Mouse (Mus musculus): ENCODE measurements around the gene Thada.

The Thada gene

DNA sequence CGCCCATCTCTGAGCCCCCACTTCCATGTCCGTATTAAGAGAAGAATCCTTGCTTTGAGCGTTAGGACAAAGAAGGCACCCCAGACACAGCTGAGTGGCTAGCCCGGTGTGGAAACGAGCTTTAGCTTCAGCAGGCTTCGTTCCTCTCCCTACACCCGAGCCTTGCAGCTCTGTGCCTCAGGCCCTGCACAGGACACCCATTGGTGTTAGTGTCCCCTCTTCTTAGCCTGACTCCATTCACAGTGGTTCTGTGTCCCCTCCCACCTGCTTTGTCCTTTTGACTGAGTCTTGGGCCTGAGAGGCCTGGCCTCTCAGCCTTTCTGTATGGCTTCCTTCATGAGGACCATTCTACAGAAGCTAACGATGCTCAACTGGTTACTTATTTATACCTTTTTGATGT is 315.7 kb downstream of the Thada start:
- in situ Hi-C loops (cut with MboI; ENCODE audit: low pct_unique_long_range_greater_than_20kb in 1 of 2, low sequenced_read_pairs in 2 of 2, unreplicated experiment in 1 of 2): no loop called here

DNA sequence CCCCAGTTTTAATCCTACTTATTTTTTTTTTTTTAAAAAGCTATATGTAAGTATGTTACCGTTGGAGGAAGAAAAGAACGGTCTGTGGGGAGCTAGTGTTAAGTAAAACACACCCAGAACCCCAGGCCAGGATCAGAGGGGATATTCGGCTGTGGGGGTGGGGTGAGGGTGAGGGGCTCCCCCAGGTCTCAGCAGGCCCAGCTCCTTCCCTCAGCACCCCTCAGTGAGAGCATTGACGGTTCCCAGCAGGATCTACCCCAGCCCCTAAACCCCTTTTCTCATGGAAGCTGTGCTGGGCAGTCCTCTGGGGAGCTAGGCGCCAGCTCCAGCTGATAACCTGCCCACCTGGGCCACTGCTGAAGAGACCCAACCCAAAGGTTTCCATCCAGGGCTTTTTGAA is 316.4 kb downstream of the Thada start:
- in situ Hi-C loops (cut with MboI; ENCODE audit: low pct_unique_long_range_greater_than_20kb in 1 of 2, low sequenced_read_pairs in 2 of 2, unreplicated experiment in 1 of 2): no loop called here

DNA sequence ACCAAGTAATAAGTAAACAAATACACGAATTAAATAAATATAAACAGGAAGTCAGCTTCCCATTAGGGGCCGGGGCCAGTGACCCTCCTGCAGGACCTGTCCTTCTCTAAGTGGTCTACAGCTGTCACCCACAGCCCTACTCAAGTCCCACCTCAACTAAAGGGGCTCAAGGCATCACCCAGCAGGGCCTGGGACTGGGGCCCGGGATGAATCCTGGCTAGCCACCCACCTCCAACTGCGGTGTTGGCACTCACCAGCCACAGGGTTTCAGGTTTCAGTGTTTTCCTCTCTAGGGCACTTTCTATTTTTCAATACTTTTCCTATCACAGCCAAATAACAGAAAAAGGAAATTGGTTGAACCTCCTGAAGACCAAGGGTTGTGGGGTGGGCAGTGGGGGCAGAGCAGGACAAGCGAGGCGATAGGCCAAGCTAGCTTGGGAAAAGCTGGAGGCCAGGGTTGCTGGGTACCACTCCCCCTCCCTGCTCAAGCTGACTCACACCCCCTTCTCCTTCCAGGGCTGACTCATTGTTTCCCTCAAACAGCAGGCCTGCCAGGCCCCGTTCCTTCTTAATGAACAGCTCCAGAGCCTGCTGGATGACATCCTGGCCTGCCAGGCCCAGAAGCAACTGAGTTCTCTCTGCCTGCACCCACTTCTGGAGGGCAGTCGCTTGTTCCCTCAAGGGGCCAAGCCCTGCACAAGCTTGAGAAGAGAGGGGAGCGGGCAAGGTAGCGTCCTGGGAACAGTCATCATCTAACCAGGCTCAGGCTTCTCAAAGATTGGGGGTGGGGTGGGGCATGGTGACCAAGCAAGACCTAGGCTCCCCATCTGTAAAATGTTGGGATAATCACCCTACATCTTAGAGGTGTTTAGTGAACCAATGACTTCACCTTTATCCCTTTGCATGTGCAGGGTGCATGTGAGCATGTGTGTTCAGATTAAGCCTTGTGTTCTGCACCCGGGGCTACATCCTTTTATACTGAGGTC is 317.2 kb downstream of the Thada start:
- in situ Hi-C loops (cut with MboI; ENCODE audit: low pct_unique_long_range_greater_than_20kb in 1 of 2, low sequenced_read_pairs in 2 of 2, unreplicated experiment in 1 of 2): no loop called here

DNA sequence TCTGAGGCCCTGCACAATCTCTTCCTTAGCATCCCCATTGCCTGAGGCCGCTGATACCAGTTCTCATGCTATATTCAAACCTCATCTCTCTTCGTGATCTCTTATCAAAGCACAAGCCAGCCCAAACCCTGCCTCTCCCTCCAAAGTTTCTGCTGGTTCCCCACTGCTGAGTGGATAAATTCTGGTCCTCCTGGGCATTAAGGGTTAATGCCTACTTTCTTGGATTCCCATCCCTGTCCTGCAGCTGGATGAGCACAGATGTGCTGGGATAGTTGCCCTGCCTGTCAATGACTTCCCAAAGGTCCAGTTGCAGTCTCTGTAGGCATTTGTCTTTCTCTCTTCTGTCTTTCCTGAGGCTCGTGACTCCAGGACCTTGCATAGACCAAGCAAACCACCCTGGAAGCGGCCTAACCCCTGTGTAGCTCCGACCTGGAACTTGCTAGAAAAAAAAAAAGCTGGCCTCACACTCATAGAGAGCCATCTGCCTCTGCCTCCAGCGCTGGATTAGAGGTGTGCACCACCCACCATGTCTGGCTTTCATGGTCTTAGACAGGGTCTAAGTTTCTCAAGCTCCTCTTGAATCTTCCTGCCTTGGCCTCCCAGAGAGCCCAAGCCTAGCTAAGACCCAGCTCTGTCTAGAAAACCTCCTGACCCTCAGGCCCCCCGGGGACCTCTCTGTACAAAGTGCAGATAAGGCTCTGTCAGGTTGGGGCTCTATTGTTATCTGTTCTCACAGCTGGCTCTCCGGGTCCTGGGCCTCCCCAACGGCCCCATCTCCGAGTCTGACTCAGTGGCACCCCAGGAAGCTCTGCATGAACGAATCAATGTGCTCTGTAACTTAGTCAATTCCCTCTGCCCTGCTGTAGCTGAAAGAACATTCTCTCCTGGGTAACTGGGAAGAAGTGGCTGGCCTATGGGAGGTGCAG is 318.6 kb downstream of the Thada start:
- in situ Hi-C loops (cut with MboI; ENCODE audit: low pct_unique_long_range_greater_than_20kb in 1 of 2, low sequenced_read_pairs in 2 of 2, unreplicated experiment in 1 of 2): no loop called here

DNA sequence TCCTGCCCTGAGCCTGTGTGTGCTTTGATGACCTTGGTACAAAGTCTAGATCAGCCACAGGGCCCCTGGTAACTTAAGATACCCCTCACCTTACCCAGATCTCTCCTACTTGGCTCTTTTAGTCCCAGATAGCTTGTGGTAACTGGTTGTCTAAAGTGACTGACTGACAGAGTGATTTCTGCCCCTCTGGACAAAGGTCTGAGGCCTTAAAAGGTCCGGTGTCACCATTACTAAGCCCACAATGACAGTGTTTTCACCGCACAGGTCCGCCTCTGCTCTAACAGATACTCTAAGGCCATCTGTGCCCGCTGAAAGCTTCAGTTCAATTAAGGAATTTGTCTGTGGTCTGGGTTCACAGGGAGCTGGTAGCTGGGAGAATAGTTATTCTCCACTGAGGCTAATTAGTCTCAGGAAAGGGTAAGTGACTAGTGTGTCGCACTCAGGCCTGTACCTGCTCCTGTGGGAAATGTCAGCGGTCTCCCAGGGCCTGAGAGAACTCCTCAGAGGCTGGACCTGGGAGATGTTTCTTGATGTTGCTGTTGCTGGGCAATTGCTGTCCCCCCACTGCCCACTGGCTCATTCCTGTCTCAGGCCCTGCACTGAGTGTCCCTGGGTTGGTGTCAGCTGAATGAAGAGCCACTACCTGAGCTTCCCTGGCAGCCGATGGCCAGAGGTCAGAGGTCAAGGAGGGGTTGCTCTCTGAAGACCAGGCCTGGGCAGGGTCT is 319.4 kb downstream of the Thada start:
- in situ Hi-C loops (cut with MboI; ENCODE audit: low pct_unique_long_range_greater_than_20kb in 1 of 2, low sequenced_read_pairs in 2 of 2, unreplicated experiment in 1 of 2): no loop called here

DNA sequence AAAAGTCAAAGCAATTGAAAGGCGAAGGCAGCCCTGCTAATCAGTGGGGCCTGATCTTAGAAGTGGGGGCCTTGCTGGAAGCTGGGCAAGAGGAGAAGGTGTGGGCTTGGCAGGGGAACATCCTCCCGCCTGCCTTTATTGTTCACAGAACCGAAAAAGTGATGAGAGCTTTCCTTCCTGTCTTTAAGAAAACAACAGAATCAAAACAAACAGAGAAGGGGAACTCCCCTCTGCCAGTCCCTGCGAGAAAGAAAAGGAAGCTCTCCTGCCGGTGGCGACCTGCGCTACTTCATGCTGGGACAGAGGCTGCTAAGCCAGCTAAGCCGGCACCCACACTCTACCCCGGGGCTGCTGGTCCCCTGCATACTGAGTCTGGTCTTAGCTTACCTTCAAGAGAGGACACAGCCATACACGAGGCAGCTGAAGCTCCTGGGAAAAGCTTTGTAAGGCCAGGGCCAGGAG is 320.1 kb downstream of the Thada start:
- in situ Hi-C loops (cut with MboI; ENCODE audit: low pct_unique_long_range_greater_than_20kb in 1 of 2, low sequenced_read_pairs in 2 of 2, unreplicated experiment in 1 of 2): no loop called here

DNA sequence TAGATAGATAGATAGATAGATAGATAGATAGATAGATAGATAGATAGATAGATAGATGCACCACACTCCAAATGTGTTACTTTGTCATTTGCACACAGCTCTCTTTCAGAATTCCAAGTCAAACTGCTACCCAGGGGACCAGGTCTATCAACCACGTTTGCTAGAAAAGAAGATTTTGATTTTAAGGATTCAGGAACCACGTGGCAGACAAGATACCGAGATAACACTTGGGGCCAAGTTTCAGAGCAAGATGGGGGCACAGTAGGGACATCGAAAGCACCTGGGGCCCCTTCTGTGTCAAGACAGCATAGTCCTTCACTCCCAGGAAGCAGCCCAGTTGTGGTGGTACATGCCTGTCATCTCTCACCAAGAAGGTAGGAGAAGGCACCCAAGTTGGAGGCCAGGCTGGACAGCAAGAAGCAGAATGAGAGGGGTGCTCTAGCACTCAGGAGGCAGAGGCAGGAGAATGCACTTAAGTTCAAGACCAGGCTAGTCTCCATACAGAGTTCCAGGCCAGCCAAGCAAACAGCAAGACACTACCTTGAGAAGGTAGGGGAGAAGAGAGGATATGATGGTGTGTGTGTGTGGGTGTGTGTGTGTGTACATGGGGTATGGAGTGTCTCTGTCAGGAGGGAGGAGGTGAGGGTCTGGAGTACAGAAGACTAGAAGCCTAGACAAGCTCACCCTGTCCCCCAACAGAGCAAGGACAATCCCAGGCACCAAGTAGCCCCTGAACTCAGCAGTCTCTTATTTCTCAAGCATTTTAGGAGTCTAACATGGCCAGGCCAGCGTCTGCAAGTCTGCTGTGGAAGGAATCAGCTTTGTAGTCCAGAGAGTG is 321.0 kb downstream of the Thada start:
- in situ Hi-C loops (cut with MboI; ENCODE audit: low pct_unique_long_range_greater_than_20kb in 1 of 2, low sequenced_read_pairs in 2 of 2, unreplicated experiment in 1 of 2): no loop called here

DNA sequence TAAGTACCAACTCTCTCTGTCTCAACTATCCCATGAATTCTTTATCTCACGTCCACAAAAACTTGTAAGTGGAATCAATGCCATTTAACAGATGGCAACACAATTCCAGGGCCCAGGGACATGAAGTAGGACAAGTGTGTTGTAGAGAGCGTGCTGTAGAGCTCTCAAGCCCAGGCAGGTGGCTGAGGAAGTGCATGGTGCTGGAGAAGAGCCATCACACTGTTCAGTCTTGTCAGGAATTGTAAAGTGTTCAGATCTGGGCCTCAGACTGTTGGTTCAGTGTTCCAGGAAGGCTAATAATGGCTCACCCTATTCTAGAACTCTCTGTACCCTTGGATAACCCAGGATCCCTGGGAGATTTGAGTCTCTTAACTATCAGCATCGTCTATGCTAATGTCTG is 321.9 kb downstream of the Thada start:
- in situ Hi-C loops (cut with MboI; ENCODE audit: low pct_unique_long_range_greater_than_20kb in 1 of 2, low sequenced_read_pairs in 2 of 2, unreplicated experiment in 1 of 2): no loop called here

DNA sequence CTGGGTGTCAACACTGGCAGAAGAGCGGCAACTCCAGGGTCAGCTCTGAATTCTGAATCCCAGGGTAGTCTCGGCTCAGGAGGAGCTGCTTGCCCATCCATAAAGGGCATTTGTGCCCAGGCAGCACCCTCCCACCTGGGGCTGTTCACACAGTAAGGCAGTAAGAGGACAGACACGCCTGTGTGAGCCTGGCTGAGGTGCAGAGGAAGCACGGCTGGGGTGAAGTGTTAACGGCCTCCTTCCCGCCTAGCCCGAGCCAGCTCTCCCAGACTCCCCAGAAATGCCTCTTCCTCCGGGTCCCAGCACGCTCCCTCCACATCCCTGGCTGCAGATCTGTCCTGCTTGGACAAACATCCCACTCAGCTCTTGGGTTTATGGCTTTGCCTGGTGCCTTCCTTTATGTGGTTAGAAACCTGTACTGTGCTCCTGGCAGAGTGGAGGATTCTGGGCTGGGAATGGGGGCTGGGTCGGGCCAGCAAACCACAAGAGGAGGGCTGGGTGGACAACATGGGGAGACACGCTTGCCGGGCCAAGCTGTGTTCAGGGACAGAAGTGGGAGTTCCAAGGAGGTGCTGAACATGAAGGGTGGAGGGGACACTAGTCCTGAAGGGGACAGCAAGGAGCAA is 322.7 kb downstream of the Thada start:
- in situ Hi-C loops (cut with MboI; ENCODE audit: low pct_unique_long_range_greater_than_20kb in 1 of 2, low sequenced_read_pairs in 2 of 2, unreplicated experiment in 1 of 2): no loop called here

DNA sequence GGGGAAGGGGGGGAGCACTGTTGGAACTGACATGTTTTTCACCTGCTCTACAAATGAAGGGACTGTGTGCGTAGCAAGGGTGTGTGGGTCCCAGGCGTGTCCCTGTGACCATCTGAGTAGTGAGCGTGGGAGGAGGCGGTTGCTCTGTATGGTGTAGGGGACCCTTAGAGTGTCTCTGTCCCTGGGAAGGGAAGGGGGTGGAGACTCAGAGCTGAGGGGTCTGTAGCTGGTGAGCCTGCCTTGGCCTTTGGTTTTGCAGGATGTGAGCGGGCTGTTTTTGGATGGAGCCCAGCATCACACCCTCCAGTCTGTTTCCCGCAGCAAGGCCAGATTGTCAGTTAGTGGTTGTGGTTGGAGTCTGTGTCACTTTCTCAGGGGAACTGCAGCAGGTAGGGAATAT is 324.3 kb downstream of the Thada start:
- in situ Hi-C loops (cut with MboI; ENCODE audit: low pct_unique_long_range_greater_than_20kb in 1 of 2, low sequenced_read_pairs in 2 of 2, unreplicated experiment in 1 of 2): no loop called here

DNA sequence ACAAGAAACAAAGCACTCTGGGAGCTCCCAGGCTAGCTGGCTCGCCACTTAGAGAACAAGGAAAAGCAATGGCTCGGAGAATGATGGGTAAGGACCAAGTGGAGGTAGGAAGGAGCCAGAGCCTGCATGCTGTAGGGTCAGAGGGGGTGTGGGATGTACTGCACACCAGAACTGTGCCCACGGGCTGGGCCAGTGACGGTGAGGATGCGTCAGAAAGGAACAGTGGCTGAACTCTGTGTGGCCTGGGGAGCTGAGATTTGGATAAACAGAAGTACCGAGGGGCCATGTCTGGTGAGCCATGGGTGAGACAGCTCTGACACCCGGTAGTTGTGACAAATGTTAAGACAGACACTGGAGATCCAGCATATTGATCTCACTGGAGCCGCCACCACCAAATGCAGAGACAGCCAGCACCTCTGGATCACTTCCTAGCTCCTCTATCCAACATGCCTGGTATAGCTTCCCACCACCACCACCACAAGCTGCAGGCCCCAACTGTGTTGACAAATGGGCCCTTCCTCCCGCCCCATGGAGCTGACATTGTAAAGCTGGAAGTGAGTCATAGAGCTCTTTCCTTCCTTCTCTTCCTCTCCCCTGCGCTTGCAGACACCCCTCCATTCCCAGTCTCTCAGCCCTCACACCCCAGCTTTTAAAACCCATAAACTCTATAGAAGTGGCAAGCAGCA is 325.0 kb downstream of the Thada start:
- in situ Hi-C loops (cut with MboI; ENCODE audit: low pct_unique_long_range_greater_than_20kb in 1 of 2, low sequenced_read_pairs in 2 of 2, unreplicated experiment in 1 of 2): no loop called here

Data from mouse embryonic stem cell (cell line).